Mouse (Mus musculus): ENCODE data around the gene Gzmf. TPM values are rescaled to one million over a fixed set of nuclear protein-coding genes. Genes with fewer than 3 reads are reported as not detected.
"Not testable (repeated sequence)": the region's sequence is repeated elsewhere in the genome, so short reads cannot be mapped to it uniquely, and the experiment has no call there.

Gzmf gene
- polyA plus RNA-seq, 1 experiment from 2014 or later, result not detected

DNA sequence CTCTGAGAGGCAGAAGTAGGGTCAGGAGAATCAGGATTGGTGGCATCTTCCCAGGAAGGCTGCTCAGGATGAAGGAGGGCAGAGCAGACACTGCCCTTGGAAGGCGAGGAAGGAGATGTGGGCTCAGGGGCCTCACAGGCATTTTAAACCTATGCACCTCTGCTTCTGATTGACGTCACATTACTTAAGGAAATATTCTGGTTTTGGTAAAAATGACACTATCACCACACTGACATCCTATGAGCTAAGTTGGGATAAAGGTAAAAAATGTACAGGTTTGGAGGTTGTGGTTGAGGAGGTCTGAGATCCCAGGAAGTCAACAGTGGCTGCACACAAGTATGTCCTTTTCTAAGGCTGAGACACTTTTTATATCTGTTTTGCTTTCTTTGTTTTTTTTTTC is 51.7 kb downstream of the Gzmf start, which contains the start of gene Gzmg:
Gene Gzmg (minus strand): TSS at position 101 of the 400 bp plus-strand sequence.
- H3K4me3 ChIP-seq; H3K27me3 ChIP-seq (ENCODE audit: insufficient read depth, poor library complexity, severe bottlenecking); H3K36me3 ChIP-seq; H3K27ac ChIP-seq; DNase-seq (ENCODE audit: low spot score); H3K4me1 ChIP-seq (replicated peaks); H3K9me3 ChIP-seq: not testable (repeated sequence)
- WGBS, result 92% methylated on average over 2 of the region's 2 CpGs

- Histone ChIP-seq H3K9me3 (no peaks in the 10 kb centered on the region), H3K36me3 (no peaks in the 10 kb centered on the region), H3K4me3 (no peak overlapping the region), H3K4me1 (replicated peaks) (no peaks in the 10 kb centered on the region), H3K27me3 (ENCODE audit: insufficient read depth, poor library complexity, severe bottlenecking) (no peaks in the 10 kb centered on the region), H3K27ac (no peak overlapping the region)
- WGBS, result 68% methylated on average over 2 of the region's 2 CpGs
- DNase-seq (ENCODE audit: low spot score), result no peak
These were observed 55.9 kb downstream of the Gzmf start for GRCm38 (mm10) chr14:56155340-56155739.

Other genes starting within 250 kb of the Gzmf start
- not detected in 2 replicates for gene Mcpt1, start 193.4 kb downstream of the Gzmf start, polyA plus RNA-seq (2016; fragmentation: Nextera tagmentation; extraction: Ambion mirVana)
- gene Mcpt9, start 180.9 kb downstream of the Gzmf start, polyA plus RNA-seq (2016; fragmentation: Nextera tagmentation; extraction: Ambion mirVana), result not detected in 2 replicates
- not detected in 2 replicates for gene Mcpt2, start 169.4 kb downstream of the Gzmf start, polyA plus RNA-seq (2016; fragmentation: Nextera tagmentation; extraction: Ambion mirVana)
- gene Mcpt4, start 149.1 kb downstream of the Gzmf start, polyA plus RNA-seq (2016; fragmentation: Nextera tagmentation; extraction: Ambion mirVana), result not detected in 2 replicates
- not detected in 2 replicates for gene Mcpt8, start 126.1 kb downstream of the Gzmf start, polyA plus RNA-seq (2016; fragmentation: Nextera tagmentation; extraction: Ambion mirVana)
- gene Ctsg, start 108.8 kb downstream of the Gzmf start, polyA plus RNA-seq (2016; fragmentation: Nextera tagmentation; extraction: Ambion mirVana), result not detected in 2 replicates
- gene Gzme, start 90.8 kb downstream of the Gzmf start, polyA plus RNA-seq (2016; fragmentation: Nextera tagmentation; extraction: Ambion mirVana), result not detected in 2 replicates
- gene Gzmd, start 78.8 kb downstream of the Gzmf start, polyA plus RNA-seq (2016; fragmentation: Nextera tagmentation; extraction: Ambion mirVana), result not detected in 2 replicates
- not detected in 2 replicates for gene Gzmg, start 51.8 kb downstream of the Gzmf start, polyA plus RNA-seq (2016; fragmentation: Nextera tagmentation; extraction: Ambion mirVana)
- gene Gzmn, start 36.8 kb downstream of the Gzmf start, polyA plus RNA-seq (2016; fragmentation: Nextera tagmentation; extraction: Ambion mirVana), result not detected in 2 replicates
- gene Gzmc, start 23.2 kb upstream of the Gzmf start, polyA plus RNA-seq (2016; fragmentation: Nextera tagmentation; extraction: Ambion mirVana), result 0.17 and 0.19 TPM in 2 replicates
- not detected in 2 replicates for gene Gzmb, start 50.8 kb upstream of the Gzmf start, polyA plus RNA-seq (2016; fragmentation: Nextera tagmentation; extraction: Ambion mirVana)
- gene Atp12a, start 153.7 kb upstream of the Gzmf start, polyA plus RNA-seq (2016; fragmentation: Nextera tagmentation; extraction: Ambion mirVana), result not detected in 2 replicates
- gene Rnf17, start 191.2 kb upstream of the Gzmf start, polyA plus RNA-seq (2016; fragmentation: Nextera tagmentation; extraction: Ambion mirVana), result 1.3 and 2.5 TPM in 2 replicates

Data from hindbrain, embryonic 10.5 days (tissue).